Mouse (Mus musculus) kidney, adult 2 months (tissue): ENCODE measurements around the gene Uap1. TPM values are rescaled to one million over a fixed set of nuclear protein-coding genes. Genes with fewer than 3 reads are reported as not detected.

Experiments
- DNase-seq: peaks from one replicate; pipeline ENCODE4 v3.0.0; 2021
- H3K27ac ChIP-seq: fragments of 200-500 bp; 2 replicates; pipeline ENCODE4 v1.5.1; 2012; ENCODE audit warnings: low read depth, low read length, control low read depth, inconsistent platforms; ENCODE audit not compliant: insufficient read depth
- H3K27me3 ChIP-seq: fragments of 200-500 bp; replicated peaks from 2 replicates; pipeline ENCODE4 v1.6.1; 2012; ENCODE audit warnings: mild to moderate bottlenecking, moderate library complexity, low read length, inconsistent platforms; ENCODE audit not compliant: control insufficient read depth, insufficient read depth
- H3K36me3 ChIP-seq: fragments of 200-500 bp; 2 replicates; pipeline ENCODE4 v1.6.1; 2012; ENCODE audit warnings: mild to moderate bottlenecking, moderate library complexity, low read length, inconsistent platforms; ENCODE audit not compliant: control insufficient read depth, insufficient read depth
- H3K4me1 ChIP-seq: fragments of 200-500 bp; 2 replicates; pipeline ENCODE4 v1.6.1; 2011; ENCODE audit warnings: low read length; ENCODE audit not compliant: control insufficient read depth, insufficient read depth
- H3K4me3 ChIP-seq: fragments of 200-500 bp; 2 replicates; pipeline ENCODE4 v1.5.1; 2011; ENCODE audit warnings: mild to moderate bottlenecking, low read depth, low read length, control low read depth; ENCODE audit not compliant: insufficient read depth
- CTCF ChIP-seq: fragments of 200-500 bp; conservative IDR thresholded peaks from 2 replicates; pipeline ENCODE4 v1.5.1; 2011; ENCODE audit warnings: low read depth, mild to moderate bottlenecking, control low read depth, low read length, moderate library complexity, mixed read lengths; ENCODE audit not compliant: insufficient read depth, insufficient read length
- POLR2A ChIP-seq: fragments of 200-500 bp; IDR thresholded peaks from one replicate; pipeline ENCODE4 v1.6.1; 2011; ENCODE audit warnings: low read depth, low read length, control low read depth
- WGBS: fragments of 180-500 bp; shearing (Covaris S2); methylation state at CpG from one replicate; pipeline ENCODE4 v1.1.7; 2018; 5-methylcytosine and 5-hydroxymethylcytosine counted together
- polyA plus RNA-seq: library from polyadenylated mRNA; depleted of rRNA; stranded (reverse); fragments of >200 nt; gene quantifications from 2 replicates; pipeline ENCODE4 v1.2.3, GENCODE M21; 2012

Uap1 gene
- polyA plus RNA-seq, 1 experiment: 34.3 TPM

DNA sequence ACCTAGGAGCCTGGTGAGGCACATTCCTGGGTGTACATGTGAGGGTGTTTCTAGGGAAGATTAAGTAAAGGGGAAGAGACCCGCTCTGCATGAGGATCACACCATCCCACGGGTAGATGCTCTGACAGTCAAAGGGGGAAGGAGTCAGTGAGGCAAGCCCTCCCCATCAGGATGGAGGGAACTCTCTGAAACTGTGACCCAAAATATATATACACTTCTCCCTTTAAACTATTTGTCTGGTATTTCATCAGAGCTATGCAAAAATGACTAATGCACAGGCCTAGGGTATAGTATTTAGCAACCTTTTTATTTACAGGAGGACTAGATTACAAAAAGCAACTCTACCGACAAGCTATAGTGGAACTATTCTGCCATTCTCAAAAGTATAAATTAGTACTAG is 9.8 kb downstream of the Uap1 start:
- H3K4me3 ChIP-seq: no peak overlapping the region
- H3K27me3 ChIP-seq: no peaks in the 10 kb centered on the region
- H3K27ac ChIP-seq: no peak overlapping the region
- peaks cover 23% of the 10 kb centered on the region for H3K4me1 ChIP-seq
- peaks cover 6% of the 10 kb centered on the region for H3K36me3 ChIP-seq
- WGBS: 79% methylated on average over 3 of the region's 3 CpGs
- TF ChIP-seq CTCF: no peak
- TF ChIP-seq POLR2A: no peak
- DNase-seq: no peak

DNA sequence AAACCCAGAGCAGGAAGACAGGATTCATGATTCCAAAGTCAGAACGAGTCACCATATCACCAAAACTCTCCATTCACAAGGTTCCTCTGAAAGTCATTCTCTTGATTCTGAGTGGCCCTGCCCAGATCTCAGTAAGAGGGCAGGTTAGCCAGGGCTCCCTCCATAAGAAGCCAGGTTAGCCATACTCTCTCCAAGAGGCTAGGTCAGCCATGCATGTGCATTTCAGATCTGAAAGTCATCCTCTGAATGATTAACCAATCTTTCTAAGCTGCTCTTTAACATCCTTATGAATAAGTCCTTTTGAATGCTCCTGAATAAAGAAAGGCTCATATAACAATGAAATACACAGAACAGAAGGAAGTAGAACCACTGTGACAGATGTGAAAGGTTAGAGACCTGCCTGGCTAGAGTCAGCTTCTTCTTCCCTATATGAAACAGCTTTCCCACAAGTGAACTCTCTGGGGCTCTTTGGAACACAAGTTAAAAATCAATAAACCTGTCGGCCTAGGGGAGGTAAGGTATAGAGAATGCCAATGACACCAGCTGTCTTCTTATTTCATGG is 10.6 kb downstream of the Uap1 start:
- peaks cover 6% of the 10 kb centered on the region for H3K36me3 ChIP-seq
- H3K4me1 ChIP-seq: peaks cover 23% of the 10 kb centered on the region
- no peak overlapping the region for H3K4me3 ChIP-seq
- TF ChIP-seq POLR2A (no peak), CTCF (no peak)
- 49% methylated on average over 2 of the region's 2 CpGs for WGBS
- no peaks in the 10 kb centered on the region for H3K27me3 ChIP-seq
- DNase-seq: no peak
- H3K27ac ChIP-seq: peak overlapping the region; percentile 92

DNA sequence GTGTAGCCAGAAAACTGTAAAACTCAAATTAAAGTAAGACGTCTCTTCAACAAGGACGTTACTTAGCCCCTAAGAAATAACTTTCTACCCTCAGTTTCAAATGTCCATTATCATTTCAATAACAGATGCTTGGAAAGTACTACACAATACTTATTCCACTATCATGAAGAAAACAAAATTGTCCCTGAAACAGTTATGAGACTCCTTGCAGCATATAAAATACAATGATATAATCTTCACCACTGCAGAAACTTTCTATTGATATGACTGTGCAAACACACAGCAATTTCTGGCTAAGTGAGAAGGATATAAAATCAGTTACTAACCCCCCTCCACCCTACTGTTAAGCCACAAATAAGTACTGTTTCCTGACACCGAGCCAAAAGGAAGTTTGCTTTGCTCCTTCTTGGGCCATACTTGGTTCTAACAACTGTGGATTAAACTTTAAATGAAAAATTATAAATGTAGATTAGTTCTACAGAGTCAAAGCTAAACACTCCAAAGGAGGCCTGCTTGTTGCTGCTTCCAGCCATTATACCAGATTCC is 11.3 kb downstream of the Uap1 start:
- 61% methylated on average over 3 of the region's 3 CpGs for WGBS
- H3K27me3 ChIP-seq: no peaks in the 10 kb centered on the region
- peak overlapping the region; percentile 92 for H3K27ac ChIP-seq
- H3K4me1 ChIP-seq: peaks cover 23% of the 10 kb centered on the region
- H3K4me3 ChIP-seq: no peak overlapping the region
- H3K36me3 ChIP-seq: peaks cover 6% of the 10 kb centered on the region
- peak; percentile 60 for DNase-seq
- TF ChIP-seq CTCF: no peak
- no peak for TF ChIP-seq POLR2A

DNA sequence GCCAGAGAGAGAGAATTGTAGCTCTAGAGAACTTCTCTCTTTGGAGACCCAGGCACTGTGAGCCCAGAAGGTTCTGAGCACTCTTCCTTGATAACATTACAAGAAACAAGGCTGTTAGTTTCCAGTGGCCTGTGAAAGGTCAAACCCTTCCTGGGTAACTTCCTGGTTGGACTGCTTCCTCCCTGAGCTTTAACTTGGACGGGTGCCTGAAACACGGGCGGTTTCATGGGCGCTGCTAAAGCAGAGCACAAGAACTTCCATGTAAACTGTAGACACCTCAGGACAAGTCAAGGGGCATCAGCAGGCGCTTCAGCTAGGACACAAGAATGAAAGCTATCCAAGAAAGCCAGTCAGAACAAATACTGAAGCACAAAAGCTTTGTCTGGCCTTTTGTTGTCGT is 12.9 kb downstream of the Uap1 start:
- Histone ChIP-seq H3K27ac (peak overlapping the region; percentile 73), H3K27me3 (no peaks in the 10 kb centered on the region), H3K36me3 (peaks cover 10% of the 10 kb centered on the region), H3K4me1 (peaks cover 23% of the 10 kb centered on the region), H3K4me3 (no peak overlapping the region)
- TF ChIP-seq CTCF (no peak), POLR2A (no peak)
- DNase-seq: peak; percentile 81
- 22% methylated on average over 6 of the region's 6 CpGs for WGBS

DNA sequence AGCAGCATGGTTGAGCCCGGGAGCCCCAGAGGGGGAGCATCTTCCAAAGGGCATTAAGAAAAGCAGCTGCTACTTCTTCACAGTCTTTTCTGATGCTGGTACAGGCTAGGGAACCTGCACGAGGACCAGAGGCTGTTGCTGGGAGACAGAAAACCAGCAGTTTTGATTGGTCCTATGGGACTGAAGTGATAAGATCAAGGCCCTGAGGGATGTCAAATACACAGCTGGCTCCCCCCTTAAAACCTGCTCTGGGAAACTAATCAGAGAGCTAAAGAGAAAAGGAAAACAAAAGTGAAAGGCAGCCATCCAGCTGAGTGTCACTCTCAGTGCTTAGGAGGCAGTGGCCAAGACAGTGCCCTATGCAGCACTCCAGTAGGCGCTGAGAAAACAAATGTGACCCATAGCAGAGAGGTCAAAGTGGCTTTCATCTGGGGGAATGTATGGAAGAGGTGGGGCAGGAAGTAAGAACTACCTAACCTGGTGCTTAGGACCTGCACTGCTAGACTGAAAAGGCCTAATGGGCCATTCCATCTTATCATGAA is 14.3 kb downstream of the Uap1 start:
- H3K27me3 ChIP-seq: no peaks in the 10 kb centered on the region
- TF ChIP-seq CTCF (no peak), POLR2A (no peak)
- peaks cover 19% of the 10 kb centered on the region for H3K4me1 ChIP-seq
- no peak for DNase-seq
- no peak overlapping the region for H3K4me3 ChIP-seq
- peak overlapping the region; percentile 36; the same call in 1 of the 2 replicates for H3K27ac ChIP-seq
- H3K36me3 ChIP-seq: peaks cover 14% of the 10 kb centered on the region
- 73% methylated on average over 3 of the region's 3 CpGs for WGBS

DNA sequence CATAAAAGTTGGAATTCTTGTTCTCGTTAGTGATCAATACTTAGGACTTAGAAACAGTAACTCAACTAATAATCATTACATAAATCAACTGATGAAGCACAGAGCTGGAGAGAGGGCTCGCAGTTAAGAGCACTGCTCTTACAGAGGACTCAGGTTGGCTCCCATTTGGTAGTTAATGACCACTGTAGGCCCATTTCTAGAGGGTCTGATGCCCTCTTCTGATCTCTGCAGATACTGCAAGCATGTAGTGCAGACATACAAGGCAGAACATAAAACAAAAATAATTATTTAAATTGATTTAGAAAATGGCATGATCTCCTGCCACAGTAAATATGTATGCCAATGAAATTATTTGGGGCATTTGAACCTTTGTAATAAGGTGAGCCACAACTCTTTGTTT is 15.1 kb downstream of the Uap1 start:
- H3K36me3 ChIP-seq: peaks cover 12% of the 10 kb centered on the region
- no peak for DNase-seq
- H3K4me3 ChIP-seq: no peak overlapping the region
- H3K4me1 ChIP-seq: peaks cover 17% of the 10 kb centered on the region
- H3K27ac ChIP-seq: no peak overlapping the region
- no peaks in the 10 kb centered on the region for H3K27me3 ChIP-seq
- 93% methylated on average over 2 of the region's 2 CpGs for WGBS
- TF ChIP-seq CTCF (no peak), POLR2A (no peak)

DNA sequence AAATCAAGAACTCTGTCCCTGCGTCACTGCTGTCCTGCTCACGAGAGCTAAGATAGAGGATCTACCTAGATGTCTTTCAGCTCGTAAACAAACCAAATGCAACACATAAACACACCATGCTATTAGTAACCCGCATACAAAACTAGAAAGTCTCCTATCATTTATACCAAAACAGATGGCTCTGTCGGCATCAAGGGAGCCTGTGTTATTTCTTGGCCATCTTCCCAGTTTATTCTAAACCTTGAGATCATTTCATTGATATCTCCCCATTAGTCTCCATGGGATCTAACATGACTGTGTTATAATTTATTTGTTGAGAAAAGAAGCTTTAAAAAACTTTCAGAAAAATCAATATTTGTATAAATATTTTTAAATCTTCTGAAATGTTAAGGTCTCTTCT is 19.0 kb downstream of the Uap1 start:
- H3K36me3 ChIP-seq: peaks cover 10% of the 10 kb centered on the region
- WGBS: 88% methylated on average over 5 of the region's 5 CpGs
- H3K4me3 ChIP-seq: no peak overlapping the region
- no peaks in the 10 kb centered on the region for H3K27me3 ChIP-seq
- no peak for TF ChIP-seq CTCF
- TF ChIP-seq POLR2A: no peak
- DNase-seq: no peak
- H3K4me1 ChIP-seq: no peaks in the 10 kb centered on the region
- H3K27ac ChIP-seq: no peak overlapping the region
